Mouse (Mus musculus) heart, postnatal 14 days (tissue): ENCODE data around the gene Eno3. TPM values are rescaled to one million over a fixed set of nuclear protein-coding genes. Genes with fewer than 3 reads are reported as not detected.
A peak's percentile ranks its signal among the peaks of the same experiment; 100 is the strongest.

ENCODE experiments used
- DNase-seq, 2 experiments: peaks; one replicate each; pipeline ENCODE4 v3.0.0; 2021 to 2022
- intact Hi-C: fragments of 180-260 bp; cut with DNase I; formaldehyde crosslinking; loops from one replicate; pipeline ENCODE4 v1.15.1; 2025
- long read RNA-seq, 2 experiments: library from polyadenylated mRNA; stranded (forward); transcript quantifications; one replicate each; pipeline ENCODE4 v2.0.0; 2021
- total RNA-seq, 2 experiments: library from RNA; stranded (reverse); gene quantifications; 2 replicates each; pipeline ENCODE4 v1.2.3; 2021

The Eno3 gene
- total RNA-seq: 1,000 to 10,000 TPM; 1,878 to 1,971 TPM
- long read RNA-seq, experiment 1, transcript Eno3-202 (12 exons, 1,564 nt): minor isoform, 1,382 of 4,785 reads
- long read RNA-seq, experiment 1, transcript Eno3-201 (12 exons, 1,454 nt): major isoform, 2,683 of 4,785 reads
- long read RNA-seq, experiment 1, transcript Eno3-206 (11 exons, 1,461 nt): minor isoform, 101 of 4,785 reads
- long read RNA-seq, experiment 1, partial matches to known transcripts: 96 of 4,785 reads
- long read RNA-seq, experiment 1, other reads (novel, unspliced or antisense): 523 of 4,785 reads
- long read RNA-seq, experiment 2, transcript Eno3-201 (12 exons, 1,454 nt): major isoform, 2,034 of 3,693 reads
- long read RNA-seq, experiment 2, transcript Eno3-206 (11 exons, 1,461 nt): minor isoform, 85 of 3,693 reads
- long read RNA-seq, experiment 2, transcript Eno3-202 (12 exons, 1,564 nt): minor isoform, 1,075 of 3,693 reads
- long read RNA-seq, experiment 2, partial matches to known transcripts: 86 of 3,693 reads
- long read RNA-seq, experiment 2, other reads (novel, unspliced or antisense): 413 of 3,693 reads

DNA sequence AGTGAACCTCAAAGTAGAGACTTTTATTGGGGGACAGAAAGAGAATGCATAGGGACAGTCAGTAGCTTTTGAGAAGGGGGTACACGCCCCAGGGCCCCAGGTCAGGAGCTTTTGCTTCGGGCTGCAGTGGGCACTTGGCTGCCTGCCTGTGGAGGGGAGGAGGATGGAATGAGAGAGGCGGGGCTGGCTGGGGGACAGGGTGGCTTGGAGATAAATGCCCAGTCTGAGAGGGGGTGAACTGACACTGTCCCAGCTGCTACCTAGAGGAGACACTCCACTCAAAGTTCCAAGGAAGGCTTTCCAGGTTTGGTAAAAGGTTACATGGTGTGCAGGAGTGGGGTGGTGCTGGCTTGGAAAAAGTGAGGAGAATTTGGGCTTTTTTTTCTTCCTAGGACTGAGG lies at the start of gene Eno3:
TSS of gene Eno3 (plus strand) at position 239 of the 400 bp plus-strand sequence.
- DNase-seq: peak; percentile 65
- intact Hi-C loops: loop anchor here (10.0 kb wide), 1 partner anchor 662 kb away; the partner anchor contains the start of genes Gabarap and Phf23

DNA sequence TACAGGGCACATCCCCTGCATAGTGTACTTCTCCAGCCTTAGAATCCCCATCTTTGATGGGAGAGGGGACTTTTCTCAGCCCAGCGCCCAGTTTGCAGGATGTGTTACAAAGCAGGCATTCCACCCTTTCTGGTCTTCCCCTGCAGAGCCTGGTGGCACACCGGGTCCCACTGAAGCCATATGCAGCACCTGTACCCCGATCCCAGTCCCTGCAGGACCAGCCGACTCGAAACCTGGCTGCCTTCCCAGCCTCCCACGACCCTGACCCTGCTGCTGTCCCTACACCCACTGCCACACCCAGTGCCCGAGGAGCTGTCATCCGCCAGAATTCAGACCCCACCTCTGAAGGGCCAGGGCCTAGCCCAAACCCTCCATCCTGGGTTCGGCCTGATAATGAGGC lies 49.4 kb upstream of the Eno3 start:
- no peak for DNase-seq
- intact Hi-C loops: loop anchor here (10.0 kb wide), 1 partner anchor 173 kb away; the partner anchor contains the start of gene Arrb2

DNA sequence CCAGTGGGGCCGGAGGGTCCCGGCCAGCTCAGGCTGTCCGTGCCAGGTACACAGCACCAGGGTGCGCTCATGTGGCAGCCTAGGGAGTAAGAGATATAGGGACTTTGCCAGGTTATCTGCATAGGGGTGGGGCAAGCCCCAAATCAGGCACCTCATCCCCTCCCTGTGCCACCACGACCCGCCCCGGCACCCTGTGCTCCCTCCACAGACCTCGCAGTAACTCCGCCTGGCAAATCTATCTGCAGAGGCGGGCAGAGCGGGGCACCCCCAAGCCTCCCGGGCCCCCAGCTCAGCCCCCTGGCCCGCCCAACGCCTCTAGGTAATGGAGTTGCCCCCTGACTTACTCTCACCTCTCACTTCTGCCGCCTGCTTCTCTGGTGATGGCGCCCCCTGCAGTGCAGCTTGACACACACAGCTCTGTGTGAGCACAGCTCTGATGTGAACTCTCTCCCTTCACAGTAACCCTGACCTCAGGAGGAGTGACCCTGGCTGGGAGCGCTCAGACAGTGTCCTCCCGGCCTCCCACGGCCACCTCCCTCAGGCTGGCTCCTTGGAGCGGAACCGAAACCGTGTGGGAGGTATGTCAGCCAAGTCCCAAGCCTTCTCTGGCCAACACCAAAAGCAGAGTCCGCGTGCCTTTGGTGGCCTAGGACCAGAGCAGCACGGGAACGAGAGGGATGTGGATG lies 48.5 kb upstream of the Eno3 start:
- intact Hi-C loops: loop anchor here (10.0 kb wide), 1 partner anchor 174 kb away; the partner anchor contains the start of gene Arrb2
- peak; percentile 27 to 46 for DNase-seq

DNA sequence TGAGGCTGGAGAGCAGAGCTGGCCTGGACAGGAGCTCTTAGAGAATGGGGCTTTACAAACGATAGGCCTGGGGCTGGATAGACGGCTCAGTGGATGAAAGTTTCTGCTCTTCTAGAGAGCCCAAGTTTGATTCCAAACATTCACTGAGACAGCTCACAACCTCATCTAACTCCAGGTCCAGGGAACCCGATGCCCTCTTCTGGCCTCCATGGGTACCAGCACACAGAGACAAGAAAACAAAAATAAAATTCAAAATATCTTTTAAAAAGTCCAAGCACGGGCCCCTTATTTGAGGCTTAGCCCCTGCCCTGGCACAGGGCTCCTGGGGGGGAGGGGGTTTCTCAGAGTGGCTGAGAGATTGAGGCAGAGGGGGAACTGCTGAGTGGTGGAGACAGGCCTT lies 46.2 kb upstream of the Eno3 start:
- intact Hi-C loops: loop anchor here (10.0 kb wide), 1 partner anchor 196 kb away; the partner anchor contains the start of gene Pelp1
- no peak for DNase-seq

DNA sequence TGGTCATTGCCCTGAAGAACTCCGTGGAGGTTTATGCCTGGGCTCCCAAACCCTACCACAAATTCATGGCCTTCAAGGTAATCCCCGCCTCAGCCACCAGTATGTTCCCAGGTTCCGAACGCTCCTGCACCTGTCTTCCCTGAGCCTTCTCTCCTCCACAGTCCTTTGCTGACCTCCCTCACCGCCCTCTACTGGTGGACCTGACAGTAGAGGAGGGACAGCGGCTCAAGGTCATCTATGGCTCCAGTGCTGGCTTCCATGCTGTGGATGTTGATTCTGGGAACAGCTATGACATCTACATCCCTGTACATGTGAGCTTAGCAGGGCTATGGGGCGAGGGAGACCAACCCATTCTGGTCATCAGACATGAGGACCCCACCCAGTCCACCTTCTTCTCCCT lies 44.5 kb upstream of the Eno3 start:
- no peak for DNase-seq
- intact Hi-C loops: loop anchor here (10.0 kb wide), 1 partner anchor 198 kb away; the partner anchor contains the start of gene Pelp1

DNA sequence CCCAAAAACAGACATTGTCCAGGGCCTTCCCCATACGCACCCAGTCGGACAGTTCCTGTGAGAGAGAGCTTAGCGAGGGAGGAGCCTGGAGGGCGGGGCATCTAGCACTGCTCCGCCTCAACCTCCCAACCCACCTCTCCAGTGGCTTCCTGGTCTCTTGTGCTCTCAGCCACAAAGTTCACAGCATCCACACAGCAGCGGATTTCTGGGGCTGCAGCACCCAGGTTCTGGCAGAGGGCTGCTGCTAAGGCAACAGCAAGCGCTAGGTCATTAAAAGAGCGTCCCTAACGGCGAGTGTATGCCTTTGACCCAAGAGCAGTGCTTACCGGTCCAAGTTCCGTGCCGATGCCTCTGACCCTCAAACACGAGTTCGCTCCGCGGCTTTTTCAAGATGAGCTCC lies 41.9 kb upstream of the Eno3 start:
- intact Hi-C loops: loop anchor here (10.0 kb wide), 1 partner anchor 200 kb away; the partner anchor contains the start of gene Pelp1

DNA sequence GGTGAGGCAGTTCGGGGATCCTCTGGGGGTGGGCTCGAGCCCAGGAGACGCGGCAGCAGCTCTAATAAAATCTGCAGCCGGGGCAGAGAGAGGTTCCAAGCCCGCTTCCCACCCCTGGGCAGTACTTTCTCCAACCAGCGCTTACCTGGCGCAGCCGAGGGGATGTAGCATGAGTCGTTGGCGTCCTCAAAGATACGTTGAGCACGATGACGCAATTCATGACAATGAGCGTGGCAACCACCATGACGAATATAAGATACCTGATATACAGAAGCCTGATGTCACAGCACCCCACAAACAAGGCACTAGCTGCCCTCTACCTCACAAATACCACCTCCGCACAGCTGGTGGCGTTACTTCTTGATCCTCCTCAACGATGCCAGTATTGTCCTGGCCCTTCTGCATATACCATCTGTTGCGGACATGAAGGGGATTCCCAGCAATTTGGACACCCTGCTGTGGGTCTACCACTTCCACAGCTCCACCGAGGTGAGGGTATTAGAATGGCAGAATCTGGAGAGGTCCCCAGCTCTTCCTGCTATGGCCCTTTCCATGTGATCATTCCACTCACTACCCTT lies 41.4 kb upstream of the Eno3 start, which contains the start of gene 4930544D05Rik:
TSS of gene 4930544D05Rik (plus strand) at position 333 of the 578 bp plus-strand sequence.
- DNase-seq: no peak
- intact Hi-C loops: loop anchor here (10.0 kb wide), 1 partner anchor 201 kb away; the partner anchor contains the start of gene Pelp1

More for the DNA sequence above, 41.9 kb upstream of the Eno3 start:
- peak; percentile 62 to 70 for DNase-seq

DNA sequence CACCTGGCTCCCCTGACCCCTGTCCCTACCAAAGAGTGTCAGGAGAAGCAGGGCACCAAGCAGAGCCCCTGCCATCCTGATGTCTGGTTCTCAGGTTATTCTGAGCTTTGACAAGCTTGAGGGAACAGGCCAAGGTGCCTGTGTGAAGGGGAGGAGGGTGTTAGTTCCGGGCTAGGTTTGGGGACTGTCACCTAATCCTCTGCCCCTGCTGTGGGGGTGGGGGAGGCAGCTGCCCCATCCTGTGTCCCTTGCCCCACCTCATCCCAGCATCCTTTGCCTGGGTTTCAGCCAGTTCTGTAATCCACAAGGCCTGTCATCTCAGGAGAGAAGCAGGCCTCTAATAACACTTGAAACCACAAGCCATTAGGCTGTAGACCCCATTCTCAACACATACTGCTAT lies 37.9 kb upstream of the Eno3 start, which contains the start of gene Chrne:
TSS of gene Chrne (minus strand) at position 116 of the 400 bp plus-strand sequence.
- intact Hi-C loops: loop anchor here (10.0 kb wide), 1 partner anchor 204 kb away; the partner anchor contains the start of gene Pelp1
- no peak for DNase-seq

DNA sequence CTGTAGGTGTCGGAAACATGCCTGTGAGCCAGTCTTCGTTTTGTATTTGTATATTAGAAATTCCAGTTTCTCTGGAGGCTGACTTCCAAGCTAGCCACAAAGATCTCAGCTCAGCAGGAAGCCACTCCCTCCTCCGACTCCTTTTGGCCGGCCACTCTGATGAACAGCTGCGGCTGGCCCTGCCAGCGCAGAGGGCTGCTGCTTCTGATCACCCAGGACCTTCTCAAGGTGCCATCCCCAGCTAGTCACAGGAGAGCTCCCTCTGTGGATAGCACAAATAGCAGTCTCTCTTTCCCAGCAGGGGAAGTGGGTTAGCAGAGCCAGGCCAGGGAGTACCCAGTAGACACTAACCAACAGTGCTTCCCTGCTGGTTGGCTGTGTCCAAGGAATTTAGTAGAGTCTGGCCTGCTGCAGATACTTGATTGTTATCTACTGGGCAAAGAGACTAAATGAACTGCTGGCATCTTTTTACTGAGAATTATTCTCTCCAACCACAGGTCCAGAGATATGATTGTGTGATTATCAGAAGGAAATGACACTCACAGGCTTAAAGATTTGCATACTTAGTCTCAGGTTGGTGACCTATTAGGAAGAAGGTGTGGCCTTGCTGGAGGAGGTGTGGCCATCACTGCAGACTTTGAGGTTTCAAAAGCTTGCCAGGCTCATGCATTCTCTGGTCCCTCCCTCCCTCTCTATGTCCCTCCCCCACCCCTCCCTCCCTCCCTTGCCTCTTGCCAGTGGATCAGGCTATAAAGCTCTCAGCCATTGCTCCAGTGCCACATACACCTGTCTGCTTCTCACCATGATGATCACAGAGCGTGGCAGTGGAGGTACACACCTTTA lies 34.8 kb upstream of the Eno3 start:
- peak; percentile 23 to 25 for DNase-seq
- intact Hi-C loops: no loop called here

DNA sequence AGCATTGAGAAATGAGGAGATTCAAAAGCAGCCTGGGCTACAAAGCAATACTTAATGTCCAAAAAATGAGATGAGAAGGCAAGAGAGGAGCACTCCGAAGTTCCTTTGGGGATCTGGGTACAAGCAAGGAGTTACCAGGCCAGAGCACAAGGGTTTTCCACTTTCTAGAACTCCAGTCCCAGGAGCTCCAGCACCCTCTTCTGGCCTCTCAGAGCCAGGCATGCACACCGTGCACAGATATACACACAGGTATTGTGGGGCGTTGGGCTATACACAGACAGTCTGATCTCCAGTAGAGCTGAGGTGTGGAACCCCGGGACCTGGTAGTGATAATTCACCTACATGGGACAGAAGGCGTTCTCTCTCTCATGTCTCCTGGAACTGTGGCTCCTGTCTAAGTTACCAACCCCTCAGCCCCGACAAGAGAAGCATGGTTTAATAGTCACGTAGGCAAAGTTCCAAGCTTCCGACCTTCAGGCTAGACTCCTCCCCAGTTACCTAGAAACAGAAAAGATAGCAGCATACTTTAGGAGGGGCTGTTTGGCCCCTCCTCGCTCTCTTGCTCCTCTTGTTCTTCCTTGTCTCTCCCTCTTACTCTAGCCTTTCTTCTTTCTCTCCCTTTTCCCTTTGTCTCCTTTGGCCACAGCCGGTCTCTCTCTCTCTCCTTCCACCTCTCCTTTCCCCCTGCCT lies 33.8 kb upstream of the Eno3 start:
- no peak for DNase-seq

DNA sequence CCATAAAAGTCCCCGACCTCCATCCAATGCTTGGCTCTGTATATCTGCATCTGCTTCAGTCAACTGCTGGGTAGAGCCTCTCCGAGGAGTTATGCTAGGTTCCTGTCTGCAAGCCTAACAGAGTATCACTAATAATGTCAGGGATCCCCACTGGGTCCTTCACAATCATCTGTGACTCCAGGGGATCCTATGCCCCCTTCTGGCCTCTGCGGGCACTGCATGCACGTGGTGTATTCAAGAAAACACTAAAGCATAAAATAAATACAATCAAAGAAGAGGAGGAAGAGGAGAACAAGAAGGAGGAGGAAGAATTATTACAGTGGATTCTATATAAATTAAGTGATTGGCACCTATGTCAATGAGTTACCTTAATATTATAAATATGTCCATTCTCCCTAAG lies 31.5 kb upstream of the Eno3 start:
- peak; percentile 39 to 68 for DNase-seq
- intact Hi-C loops: no loop called here

More for the DNA sequence above, 33.8 kb upstream of the Eno3 start:
- intact Hi-C loops: no loop called here

DNA sequence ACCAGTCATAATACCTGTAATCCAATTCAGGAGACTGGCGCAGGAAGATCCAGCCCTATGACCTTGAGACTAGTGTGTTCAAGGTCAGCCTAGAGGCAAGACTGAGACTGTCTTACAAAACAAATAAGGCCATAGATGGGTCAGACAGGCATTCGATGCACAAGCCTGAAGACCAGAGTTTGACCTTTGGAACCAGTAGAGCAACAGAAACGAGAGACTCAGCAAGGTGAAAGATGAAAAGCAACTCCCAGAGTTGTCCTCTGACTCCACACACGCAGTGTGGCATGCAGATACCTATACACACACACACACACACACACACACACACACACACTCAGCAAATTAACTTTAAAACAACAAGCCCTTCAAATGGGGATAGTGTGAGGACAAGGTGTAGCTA lies 30.1 kb upstream of the Eno3 start:
- intact Hi-C loops: no loop called here
- no peak for DNase-seq

DNA sequence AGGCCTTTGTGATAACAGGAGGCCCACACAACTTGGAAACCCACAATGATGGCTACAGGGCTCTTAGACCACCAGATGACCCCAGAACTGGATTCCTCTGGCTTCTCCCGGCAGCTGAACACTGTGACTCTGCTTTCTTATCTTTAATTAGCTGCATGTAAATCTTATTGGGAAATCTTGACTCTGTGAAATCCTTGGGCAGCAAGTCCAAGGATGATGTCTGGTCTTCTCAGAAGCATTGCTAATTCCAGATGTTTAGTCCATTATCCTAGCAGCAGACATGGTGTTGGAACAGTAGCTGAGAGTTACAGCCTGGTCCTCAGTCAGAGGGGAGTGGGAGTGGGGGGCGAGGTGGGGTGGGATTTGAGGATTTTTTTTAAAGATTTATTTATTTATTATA lies 28.6 kb upstream of the Eno3 start:
- intact Hi-C loops: no loop called here

DNA sequence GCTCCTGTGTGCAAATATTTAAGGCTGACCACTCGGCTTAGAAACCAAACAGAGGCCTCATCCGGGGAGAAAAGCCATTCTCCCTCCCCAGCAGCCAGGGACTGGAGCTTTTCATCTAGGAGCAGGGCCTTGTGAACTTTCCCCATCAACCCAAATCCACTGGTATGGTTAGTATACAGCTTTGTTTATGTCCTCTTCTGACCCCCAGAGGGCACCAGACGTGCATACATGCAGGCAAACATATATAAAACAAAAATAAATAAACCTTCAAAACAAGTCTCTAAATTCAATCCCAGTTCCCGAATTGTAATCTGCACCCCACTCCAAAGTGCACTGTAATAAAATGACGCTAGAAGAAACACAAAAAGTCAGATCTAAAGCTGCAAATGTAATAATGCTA lies 27.4 kb upstream of the Eno3 start:
- intact Hi-C loops: no loop called here

More for the DNA sequence above, 28.6 kb upstream of the Eno3 start:
- no peak for DNase-seq

DNA sequence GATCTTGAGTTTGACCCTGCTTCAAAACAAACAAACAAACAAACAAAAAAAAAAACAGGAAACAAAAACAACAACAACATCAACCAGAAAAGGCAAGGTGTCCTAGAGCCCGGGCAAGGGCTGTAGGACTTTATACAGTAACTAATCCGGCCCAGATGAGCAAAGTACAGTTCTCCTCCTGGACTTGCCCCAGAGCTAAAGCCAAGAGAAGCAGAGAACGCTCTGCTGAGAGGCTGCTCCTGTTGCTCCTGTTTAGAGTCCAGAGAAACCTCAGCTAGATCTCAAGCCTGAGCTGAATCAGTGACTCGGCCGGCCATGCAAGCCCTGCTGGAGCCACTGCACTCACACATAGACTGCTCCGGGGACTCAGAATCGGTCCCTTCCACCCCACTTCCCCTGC lies 26.9 kb upstream of the Eno3 start:
- intact Hi-C loops: loop anchor here (2.0 to 5.0 kb wide), 2 partner anchors 112 to 125 kb away; no protein-coding TSS in a partner anchor

More for the DNA sequence above, 27.4 kb upstream of the Eno3 start:
- no peak for DNase-seq

DNA sequence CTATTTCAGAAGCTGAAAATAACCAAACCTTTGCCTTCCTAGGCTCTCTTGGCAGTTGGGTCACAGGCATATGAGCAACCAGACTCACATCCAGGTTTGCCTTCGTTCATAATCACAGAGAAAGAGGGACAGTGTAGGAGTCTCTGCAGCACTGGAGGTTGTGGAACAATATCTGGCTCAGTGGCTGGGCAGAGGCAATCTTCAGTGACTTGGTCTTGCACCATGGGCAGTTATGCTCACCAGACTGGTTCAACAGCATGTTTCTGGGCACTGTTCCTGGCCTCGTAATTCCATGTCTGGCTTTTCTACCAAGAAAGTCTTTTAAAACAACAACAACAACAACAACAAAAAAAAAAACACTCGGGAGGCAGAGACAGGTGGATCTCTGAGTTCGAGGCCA lies 21.4 kb upstream of the Eno3 start:
- DNase-seq: no peak
- intact Hi-C loops: no loop called here

More for the DNA sequence above, 26.9 kb upstream of the Eno3 start:
- DNase-seq: no peak

DNA sequence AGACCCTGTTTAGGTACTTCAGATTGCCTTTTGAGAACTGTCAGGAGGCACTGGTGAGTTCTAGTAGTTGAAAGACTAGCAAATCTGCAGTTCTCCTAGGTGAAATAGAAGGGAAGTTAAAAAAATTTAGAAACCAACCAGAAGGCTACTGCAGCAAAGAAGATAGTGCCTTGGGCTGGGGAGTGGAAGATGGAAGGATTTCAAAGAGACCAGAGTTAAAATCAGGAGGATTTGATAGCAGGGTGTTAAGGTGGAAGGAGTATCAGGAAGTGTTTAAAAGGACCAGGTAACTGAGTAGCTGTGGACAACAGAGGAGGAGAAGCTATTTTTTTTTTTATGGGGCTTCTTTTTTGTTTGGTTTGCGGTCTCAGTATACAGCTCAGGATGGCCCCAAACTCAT lies 19.2 kb upstream of the Eno3 start:
- intact Hi-C loops: no loop called here
- DNase-seq: no peak

DNA sequence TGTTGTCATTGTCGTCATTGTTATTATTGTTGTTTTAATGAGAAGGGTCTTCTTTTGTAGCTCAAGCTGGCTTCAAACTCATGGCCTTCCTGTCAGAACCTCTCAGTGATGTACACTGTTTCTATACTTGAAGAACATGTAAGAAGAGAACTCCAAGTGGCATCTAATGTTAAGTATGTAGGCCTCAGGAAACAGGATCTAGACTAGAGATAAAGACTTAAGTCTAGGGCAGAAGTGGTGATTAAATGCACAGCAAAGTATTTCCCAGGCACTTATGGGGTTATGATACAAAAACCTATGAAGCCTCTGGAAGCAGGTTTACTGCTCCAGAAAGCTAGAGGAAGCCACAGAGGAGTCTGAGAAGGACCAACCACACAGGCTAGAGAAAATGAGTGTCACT lies 18.7 kb upstream of the Eno3 start:
- no peak for DNase-seq
- intact Hi-C loops: no loop called here
